Mouse (Mus musculus) liver, adult (tissue): ENCODE data around the gene Myo1f.

Experiments
- GATA4 ChIP-seq: IDR thresholded peaks from 2 replicates; pipeline ENCODE4 v1.6.1; 2014; ENCODE audit warnings: mild to moderate bottlenecking, low read length; ENCODE audit not compliant: insufficient replicate concordance

Myo1f gene

GRCm38 (mm10) chr17:33630171-33630895 is 74.8 kb downstream of the Myo1f start:
- TF ChIP-seq GATA4: no peak

DNA sequence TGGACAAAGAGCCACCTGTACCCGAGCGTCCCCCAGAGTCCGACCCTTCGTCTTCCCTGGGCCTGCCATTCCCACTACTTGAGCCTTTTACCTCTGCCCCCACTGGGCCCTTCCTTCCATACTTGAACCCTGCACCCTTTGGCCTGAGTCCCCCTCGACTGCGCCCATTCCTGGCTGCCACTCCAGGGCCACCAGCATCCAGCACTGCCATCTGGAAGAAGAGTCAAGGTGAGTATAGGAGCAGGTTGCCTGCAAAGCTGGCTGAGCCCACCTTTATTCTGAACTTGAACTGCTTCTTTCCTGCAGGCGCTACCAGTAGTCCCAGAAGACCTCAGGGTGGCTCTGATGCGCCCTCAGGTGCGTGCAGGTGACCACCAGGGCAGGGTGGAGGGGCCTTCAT is 75.7 kb downstream of the Myo1f start:
- TF ChIP-seq GATA4: no peak

DNA sequence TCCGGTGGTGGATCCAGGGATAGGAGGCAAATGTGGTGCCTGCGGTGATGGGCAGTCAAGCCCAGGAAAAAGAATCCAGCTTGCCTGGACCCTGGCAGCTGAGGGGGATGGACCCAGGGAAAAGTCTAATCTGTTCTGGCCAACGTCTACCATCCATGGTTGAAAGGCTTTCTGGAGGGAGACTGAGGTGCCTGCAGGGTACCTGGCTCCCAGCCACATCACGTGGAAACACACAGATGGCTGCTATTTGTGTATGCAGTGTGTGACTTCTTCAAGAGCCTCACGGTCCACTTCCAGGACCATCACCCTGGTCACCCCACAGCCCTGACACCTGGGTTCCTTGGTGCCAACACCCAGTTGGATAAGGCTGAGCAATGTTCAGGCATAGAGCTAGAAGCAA is 76.3 kb downstream of the Myo1f start:
- no peak for TF ChIP-seq GATA4

DNA sequence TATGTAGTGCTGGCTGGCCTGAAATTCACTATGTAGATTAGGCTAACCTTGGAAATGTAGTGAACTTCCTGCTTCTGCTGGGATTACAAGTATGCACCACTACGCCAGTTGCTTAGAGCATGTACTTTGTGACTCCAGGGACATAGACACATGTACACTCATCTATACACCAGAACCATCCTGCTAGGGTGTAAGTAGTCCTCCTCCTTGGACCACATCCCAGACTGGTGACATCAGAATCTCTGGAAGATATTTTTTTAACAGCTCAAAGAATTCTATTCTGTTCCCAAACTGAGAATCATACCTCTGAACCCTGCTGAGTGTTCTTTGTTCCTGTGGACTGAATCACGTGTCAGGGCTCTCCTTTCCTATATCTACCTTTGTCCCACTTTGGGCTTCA is 81.5 kb downstream of the Myo1f start:
- no peak for TF ChIP-seq GATA4

DNA sequence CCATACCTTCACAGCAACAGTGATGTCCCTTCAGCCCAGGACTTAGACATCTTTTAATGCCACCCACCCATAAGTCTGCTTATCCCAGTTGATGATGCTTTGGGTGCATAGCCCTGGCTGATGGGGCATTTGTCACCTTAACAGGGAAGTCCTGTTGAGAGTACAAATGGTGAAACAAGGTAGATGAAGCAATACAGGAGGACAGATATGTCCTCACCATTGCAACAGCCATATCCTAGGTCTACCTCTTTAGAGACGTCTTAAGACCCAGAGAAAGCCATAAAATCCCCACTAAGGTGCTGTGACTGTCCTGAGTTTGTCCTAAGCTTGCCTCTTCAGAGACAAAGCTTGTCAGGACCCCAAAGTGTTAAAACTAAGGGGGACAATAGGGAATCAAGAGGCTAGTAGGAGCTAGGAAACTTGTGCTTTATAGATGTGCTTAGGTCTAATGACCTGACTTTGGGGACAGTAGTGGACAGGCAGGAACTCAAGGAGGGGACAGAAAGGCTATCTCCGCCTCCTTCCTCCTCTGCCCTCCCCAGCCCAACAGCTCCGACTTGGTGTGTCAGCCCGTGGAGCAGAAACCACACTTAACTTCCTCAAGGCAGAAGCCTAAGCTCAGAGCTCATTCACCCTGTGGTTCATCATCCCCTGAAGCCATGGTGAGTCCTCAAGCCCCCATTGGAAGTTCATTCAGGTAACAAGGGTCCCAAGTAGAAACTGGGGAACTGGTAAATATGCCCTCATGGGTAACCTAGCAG is 82.2 kb downstream of the Myo1f start, which contains the start of gene Pram1:
Gene Pram1, plus strand, starts transcription at position 541 of the 761 bp plus-strand sequence.
- no peak for TF ChIP-seq GATA4

DNA sequence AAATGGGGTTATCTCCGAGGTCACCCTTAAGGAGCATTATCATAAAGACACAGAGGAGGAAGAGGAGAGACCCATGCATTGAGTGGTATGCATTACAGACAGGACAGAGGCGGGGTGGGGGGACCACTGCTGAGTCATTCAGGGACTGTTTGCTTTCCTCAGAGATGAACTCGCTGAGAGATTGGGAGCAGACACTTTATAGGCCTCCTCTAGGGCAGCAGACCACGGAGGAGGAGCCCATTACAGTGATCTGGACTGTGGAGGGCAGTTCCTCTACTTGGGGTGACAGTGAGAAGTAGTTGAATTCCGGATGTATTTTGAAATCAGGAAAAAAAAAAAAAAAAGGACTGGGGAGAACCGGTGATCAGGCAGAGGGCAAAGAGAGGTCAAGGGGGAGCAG is 84.2 kb downstream of the Myo1f start:
- TF ChIP-seq GATA4: no peak

DNA sequence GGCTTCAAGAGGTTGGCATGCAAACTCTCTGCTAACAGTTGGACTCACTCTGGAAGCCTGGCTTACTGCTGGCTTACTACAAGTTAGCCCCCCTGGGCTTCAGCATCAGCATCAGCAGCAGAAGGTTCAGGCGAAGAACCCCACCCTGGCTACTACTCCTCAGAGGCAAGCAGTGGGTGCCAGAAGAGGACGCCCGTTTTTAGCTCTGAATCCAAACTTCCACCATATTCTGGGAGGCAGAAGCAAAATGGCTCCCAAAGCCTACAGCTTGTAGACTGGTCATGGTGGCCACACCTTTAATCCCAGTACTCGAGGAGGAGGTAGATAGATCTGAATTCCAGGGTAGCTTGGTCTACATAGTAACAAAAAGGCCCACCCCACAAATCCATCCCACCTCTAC is 88.6 kb downstream of the Myo1f start:
- TF ChIP-seq GATA4: no peak

GRCm38 (mm10) chr17:33645073-33645472 is 89.6 kb downstream of the Myo1f start:
- no peak for TF ChIP-seq GATA4

DNA sequence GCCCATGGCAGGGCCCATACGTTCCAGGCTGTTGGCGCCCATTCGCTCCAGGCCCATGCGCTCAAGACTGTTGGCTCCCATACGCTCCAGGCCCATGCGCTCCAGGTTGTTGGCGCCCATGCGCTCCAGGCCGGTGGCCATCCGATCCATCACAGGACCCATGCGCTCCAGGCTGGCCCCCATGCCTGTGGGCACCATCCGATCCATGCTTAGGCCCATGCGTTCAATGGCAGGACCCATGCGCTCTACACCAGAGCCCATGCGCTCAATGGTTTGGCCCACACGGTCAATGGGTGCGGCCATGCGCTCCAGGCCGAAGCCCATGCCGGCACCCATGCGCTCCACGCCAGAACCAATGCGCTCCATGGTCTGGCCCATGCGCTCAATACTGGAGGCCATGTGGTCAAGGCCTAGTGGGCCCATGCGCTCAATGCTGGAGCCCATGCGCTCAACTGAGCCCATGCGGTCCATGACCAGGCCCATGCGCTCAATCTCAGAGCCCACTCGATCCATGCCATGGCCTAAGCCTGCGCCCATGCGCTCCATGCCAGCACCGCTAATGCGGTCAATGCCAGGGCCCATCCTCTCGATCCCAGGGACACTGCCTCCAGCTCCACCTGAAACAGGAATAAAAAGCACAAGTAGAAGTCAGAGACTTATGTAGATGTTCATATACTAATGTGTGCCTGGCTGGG is 94.4 kb downstream of the Myo1f start:
- TF ChIP-seq GATA4: no peak
